Mouse (Mus musculus) CH12F3 (cell line): ENCODE data around the gene Agps.

Experiments used
- in situ Hi-C: fragments of 300-500 bp; cut with MboI; formaldehyde crosslinking; loops from 2 replicates; pipeline ENCODE4 v1.14.3; 2020; ENCODE audit warnings: low sequenced_read_pairs

Agps gene

DNA sequence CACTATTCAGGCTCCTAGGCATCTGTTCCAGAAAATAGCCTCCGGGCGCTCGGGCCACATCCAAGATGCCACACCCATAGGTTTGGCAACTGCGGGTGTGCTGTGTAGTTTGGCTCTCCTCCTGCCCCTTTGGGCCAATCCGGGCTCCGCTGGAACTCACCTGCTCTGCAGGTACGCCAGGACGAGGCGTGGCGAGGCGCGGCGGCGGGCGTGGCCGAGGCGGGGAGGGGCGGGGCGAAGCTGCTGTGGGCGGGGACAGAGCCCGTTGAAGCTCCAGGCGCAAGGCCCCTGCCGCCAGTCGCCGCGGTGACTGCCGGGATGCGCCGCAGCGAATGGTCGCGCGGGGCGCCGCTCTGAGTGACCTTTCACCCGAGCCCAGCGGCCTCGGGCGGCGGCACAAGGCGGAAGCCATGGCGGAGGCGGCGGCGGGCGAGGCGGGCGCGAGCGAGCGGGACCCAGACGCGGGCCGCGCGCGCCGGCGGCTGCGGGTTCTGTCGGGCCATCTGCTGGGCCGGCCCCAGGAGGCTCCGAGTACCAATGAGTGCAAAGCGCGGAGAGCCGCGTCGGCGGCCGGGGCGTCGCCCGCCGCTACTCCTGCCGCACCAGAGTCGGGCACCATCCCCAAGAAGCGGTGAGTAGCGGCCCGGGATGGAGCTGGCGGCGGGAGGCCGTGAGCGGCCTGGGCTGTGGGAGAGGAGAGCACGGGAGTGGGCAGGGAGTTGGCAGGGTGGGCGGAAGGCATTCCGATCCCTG is at the start of gene Agps:
Gene Agps (plus strand): TSS at position 297 of the 753 bp plus-strand sequence.
- in situ Hi-C loops, result no loop called here

- in situ Hi-C loops, result no loop called here
Measured at GRCm38 (mm10) chr2:75786075-75786474, 45.9 kb upstream of the Agps start.

DNA sequence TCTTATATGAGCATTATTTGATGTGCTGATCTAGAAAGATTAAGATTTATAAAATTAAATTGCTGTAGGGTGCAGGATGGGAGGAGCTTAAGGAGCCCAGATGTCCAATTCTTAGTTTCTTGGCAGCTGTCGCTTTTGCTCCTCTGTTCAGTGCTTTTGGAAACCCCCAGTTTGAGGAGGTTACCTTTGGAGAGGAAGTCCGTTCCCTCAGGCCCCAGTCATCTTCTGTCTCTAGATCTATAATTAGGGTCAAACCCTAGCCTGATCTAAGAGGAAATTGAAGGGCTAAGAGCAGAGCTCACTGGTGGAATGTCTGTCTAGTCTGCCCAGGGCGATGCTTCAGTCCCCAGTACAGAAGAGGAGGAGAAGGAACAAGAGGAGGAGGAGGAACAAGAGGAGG is 43.5 kb upstream of the Agps start:
- in situ Hi-C loops, result no loop called here

GRCm38 (mm10) chr2:75789959-75790523 is 41.9 kb upstream of the Agps start:
- in situ Hi-C loops, result loop anchor here (5.0 kb wide), 1 partner anchor 57 kb away; no protein-coding TSS in a partner anchor

- in situ Hi-C loops, result loop anchor here (5.0 kb wide), 1 partner anchor 56 kb away; no protein-coding TSS in a partner anchor
Measured at GRCm38 (mm10) chr2:75791561-75792308, 40.2 kb upstream of the Agps start.

- in situ Hi-C loops, result loop anchor here (5.0 kb wide), 1 partner anchor 55 kb away; no protein-coding TSS in a partner anchor
Measured at GRCm38 (mm10) chr2:75792377-75793203, 39.4 kb upstream of the Agps start.

DNA sequence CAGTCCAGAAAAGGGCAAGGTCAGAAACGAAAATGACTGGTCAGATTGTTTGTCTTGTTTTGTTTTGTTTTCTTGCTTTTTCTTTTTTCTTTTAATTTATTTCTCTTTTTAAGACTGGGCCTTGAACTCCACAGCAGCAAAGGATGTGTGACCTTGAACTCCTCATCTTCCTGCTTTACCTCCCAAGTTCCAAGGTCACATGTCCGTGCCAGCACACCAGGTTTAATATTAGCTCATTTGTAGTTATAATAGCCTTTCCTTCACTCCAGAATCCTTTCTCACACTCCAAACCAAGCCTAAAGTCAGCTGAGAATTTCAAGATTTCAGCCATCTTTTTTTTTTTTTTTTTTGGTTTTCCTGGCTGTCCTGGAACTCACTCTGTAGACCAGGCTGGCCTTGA is 35.8 kb upstream of the Agps start:
- in situ Hi-C loops, result no loop called here

GRCm38 (mm10) chr2:75798434-75798970 is 33.5 kb upstream of the Agps start:
- in situ Hi-C loops, result no loop called here

DNA sequence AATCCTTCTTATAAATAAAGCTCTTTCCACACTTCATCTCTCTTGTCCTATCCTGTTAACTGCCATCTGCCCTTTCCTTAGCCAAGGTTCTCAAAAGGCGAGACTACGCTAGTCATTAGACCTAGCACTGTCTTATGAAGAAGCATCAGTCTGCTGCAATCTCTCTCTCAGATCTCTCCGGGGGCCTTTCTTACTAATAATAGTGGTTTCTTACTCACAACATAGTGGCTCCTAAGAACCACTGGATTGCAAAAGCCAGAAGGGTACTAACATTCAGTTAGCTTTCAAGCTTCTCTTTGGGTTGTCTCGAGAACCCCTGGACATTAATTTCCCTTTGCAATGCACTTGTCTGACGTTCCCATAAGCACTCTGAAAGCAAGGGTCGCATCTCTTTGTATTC is 26.2 kb upstream of the Agps start:
- in situ Hi-C loops, result no loop called here

- in situ Hi-C loops, result no loop called here
Measured at GRCm38 (mm10) chr2:75806891-75807290, 25.1 kb upstream of the Agps start.

- in situ Hi-C loops, result no loop called here
Measured at GRCm38 (mm10) chr2:75807460-75807859, 24.5 kb upstream of the Agps start.

DNA sequence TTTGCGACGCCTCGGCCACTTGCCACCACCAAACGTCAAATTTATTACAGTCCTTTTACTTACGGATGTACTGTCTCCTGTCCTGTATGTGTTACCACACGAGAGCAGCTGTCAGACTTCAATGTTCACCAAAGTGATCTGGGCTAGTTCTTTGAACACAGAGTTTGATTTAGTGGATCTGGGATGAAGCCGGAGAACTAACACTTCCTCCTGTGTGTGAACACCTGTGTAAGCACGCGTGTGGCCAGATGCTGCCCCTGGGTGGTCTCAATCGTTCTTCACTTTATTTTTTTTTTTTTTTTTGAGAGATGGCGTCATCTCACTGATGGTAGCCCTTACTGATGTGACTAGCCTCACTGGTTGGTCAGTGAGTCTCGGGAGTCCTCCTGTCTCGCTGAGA is 17.1 kb upstream of the Agps start:
- in situ Hi-C loops, result no loop called here

DNA sequence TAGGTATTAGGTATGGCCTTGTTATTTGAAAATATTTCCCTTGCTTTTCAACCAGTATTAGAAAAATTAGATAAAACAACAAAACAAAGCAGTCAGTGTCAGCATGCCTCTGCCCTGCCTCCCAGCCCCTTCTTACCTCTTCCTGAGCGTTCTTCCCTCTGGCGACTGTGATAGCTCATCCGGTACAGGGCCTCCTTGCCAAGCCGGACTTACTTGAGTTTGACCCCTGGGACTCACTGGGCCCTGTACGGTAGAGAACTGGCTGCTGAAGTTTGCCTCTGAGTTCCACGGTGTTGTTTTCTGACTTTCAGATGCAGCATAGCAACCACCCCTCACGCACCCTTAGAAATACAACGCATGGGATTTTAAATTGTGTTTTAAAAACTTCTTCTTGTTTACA is 16.5 kb upstream of the Agps start:
- in situ Hi-C loops, result no loop called here

- in situ Hi-C loops, result no loop called here
Measured at GRCm38 (mm10) chr2:75816673-75817072, 15.3 kb upstream of the Agps start.

- in situ Hi-C loops, result no loop called here
Measured at GRCm38 (mm10) chr2:75818719-75819118, 13.3 kb upstream of the Agps start.

DNA sequence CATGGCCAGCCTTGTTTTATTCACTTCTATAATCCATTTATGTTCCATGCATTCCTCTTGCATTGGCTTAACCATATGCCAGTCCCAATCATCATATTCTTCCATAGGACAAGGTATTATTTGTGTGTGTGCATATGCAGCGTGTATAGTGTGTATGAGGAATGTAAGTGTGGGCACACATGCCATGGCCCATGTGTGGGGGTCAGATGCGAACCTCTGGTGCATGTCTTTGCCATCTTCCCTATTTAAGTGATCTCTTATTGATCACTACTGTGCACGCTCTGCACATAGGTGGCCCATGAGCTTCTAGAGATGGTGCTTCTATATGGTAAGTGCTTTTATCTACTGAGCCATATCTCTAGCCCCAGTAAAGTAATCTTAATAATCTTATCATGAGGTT is 12.2 kb upstream of the Agps start:
- in situ Hi-C loops, result no loop called here

GRCm38 (mm10) chr2:75821971-75822751 is 9.8 kb upstream of the Agps start:
- in situ Hi-C loops, result no loop called here

GRCm38 (mm10) chr2:75823736-75824135 is 8.2 kb upstream of the Agps start:
- in situ Hi-C loops, result no loop called here

GRCm38 (mm10) chr2:75824144-75824543 is 7.8 kb upstream of the Agps start:
- in situ Hi-C loops, result no loop called here

DNA sequence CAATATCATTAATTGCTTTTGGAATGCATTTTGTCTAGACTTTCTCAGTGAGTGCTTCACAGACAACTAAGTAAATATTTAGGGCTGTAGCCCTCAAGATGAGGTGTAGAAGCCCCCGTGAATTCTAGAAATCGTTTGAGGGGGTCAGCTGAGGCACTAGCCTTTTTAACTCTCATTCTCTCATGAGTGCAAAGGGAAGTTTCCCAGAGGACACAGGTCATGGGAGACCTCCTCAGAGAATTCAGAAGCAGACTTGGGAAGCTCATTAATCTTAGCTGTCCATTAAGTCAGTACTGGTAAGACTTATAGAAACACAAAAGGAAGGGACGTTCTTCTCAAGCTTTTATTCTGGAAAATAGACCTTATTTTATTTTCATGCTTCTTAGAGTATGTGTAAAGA is 7.1 kb upstream of the Agps start:
- in situ Hi-C loops, result no loop called here
